Mouse (Mus musculus): ENCODE measurements around the gene Xirp1. TPM values are rescaled to one million over a fixed set of nuclear protein-coding genes. Genes with fewer than 3 reads are reported as not detected.

The Xirp1 gene
- 100 to 1,000 TPM in 2 of 4 experiments, 10 to 100 TPM in 2; 68.7 to 171 (median 104) TPM for total RNA-seq (2022)

GRCm38 (mm10) chr9:120023086-120023811 lies at the start of gene Xirp1:
Gene Xirp1, minus strand, starts transcription at chr9:120023598.
- DNase-seq (ENCODE audit: low spot score in 2 of 2): peak in 1 of 2 experiments; percentile 32

- peak; percentile 73 to 76 for DNase-seq (ENCODE audit: low spot score in 2 of 2)
These were observed 49.8 kb upstream of the Xirp1 start for GRCm38 (mm10) chr9:120073169-120073568.

- DNase-seq (ENCODE audit: low spot score in 2 of 2): no peak
These were observed 47.9 kb upstream of the Xirp1 start for GRCm38 (mm10) chr9:120071251-120071650.

GRCm38 (mm10) chr9:120069779-120070178 lies 46.4 kb upstream of the Xirp1 start, which contains the start of gene Cx3cr1:
Gene Cx3cr1, minus strand, starts transcription at chr9:120069879.
- DNase-seq (ENCODE audit: low spot score in 2 of 2): no peak

GRCm38 (mm10) chr9:120068047-120068446 lies 44.6 kb upstream of the Xirp1 start:
- no peak for DNase-seq (ENCODE audit: low spot score in 2 of 2)

GRCm38 (mm10) chr9:120067609-120068008 lies 44.2 kb upstream of the Xirp1 start:
- no peak for DNase-seq (ENCODE audit: low spot score in 2 of 2)

GRCm38 (mm10) chr9:120064317-120064716 lies 40.9 kb upstream of the Xirp1 start:
- no peak for DNase-seq (ENCODE audit: low spot score in 2 of 2)

GRCm38 (mm10) chr9:120058730-120059129 lies 35.3 kb upstream of the Xirp1 start:
- no peak for DNase-seq (ENCODE audit: low spot score in 2 of 2)

- DNase-seq (ENCODE audit: low spot score in 2 of 2): no peak
These were observed 32.8 kb upstream of the Xirp1 start for GRCm38 (mm10) chr9:120056201-120056600.

GRCm38 (mm10) chr9:120054545-120055277 lies 31.3 kb upstream of the Xirp1 start:
- no peak for DNase-seq (ENCODE audit: low spot score in 2 of 2)

GRCm38 (mm10) chr9:120049407-120049806 lies 26.0 kb upstream of the Xirp1 start:
- DNase-seq (ENCODE audit: low spot score in 2 of 2): no peak

- DNase-seq (ENCODE audit: low spot score in 2 of 2): no peak
These were observed 25.1 kb upstream of the Xirp1 start for GRCm38 (mm10) chr9:120048495-120048894.

- no peak for DNase-seq (ENCODE audit: low spot score in 2 of 2)
These were observed 19.7 kb upstream of the Xirp1 start for GRCm38 (mm10) chr9:120043115-120043514.

- no peak for DNase-seq (ENCODE audit: low spot score in 2 of 2)
These were observed 14.0 kb upstream of the Xirp1 start for GRCm38 (mm10) chr9:120037414-120037813.

- DNase-seq (ENCODE audit: low spot score in 2 of 2): no peak
These were observed 11.0 kb upstream of the Xirp1 start for GRCm38 (mm10) chr9:120034375-120034774.

GRCm38 (mm10) chr9:120032710-120033109 lies 9.3 kb upstream of the Xirp1 start:
- DNase-seq (ENCODE audit: low spot score in 2 of 2): no peak

GRCm38 (mm10) chr9:120030421-120030820 lies 7.0 kb upstream of the Xirp1 start:
- no peak for DNase-seq (ENCODE audit: low spot score in 2 of 2)

GRCm38 (mm10) chr9:120029880-120030279 lies 6.5 kb upstream of the Xirp1 start:
- DNase-seq (ENCODE audit: low spot score in 2 of 2): no peak

GRCm38 (mm10) chr9:120027401-120028151 lies 4.2 kb upstream of the Xirp1 start:
- DNase-seq (ENCODE audit: low spot score in 2 of 2): peak; percentile 53 to 67

- no peak for DNase-seq (ENCODE audit: low spot score in 2 of 2)
These were observed 1.2 kb upstream of the Xirp1 start for GRCm38 (mm10) chr9:120024625-120025024.

- peak; percentile 71 to 74 for DNase-seq (ENCODE audit: low spot score in 2 of 2)
These were observed 773 bp upstream of the Xirp1 start for GRCm38 (mm10) chr9:120024171-120024570.

- DNase-seq (ENCODE audit: low spot score in 2 of 2): no peak
These were observed 2.2 kb downstream of the Xirp1 start for GRCm38 (mm10) chr9:120021164-120021563.
